Mouse (Mus musculus) erythroblast, adult 5-6 weeks (primary cell): Measurements from ENCODE around the gene Ankrd6. TPM values are rescaled to one million over a fixed set of nuclear protein-coding genes. Genes with fewer than 3 reads are reported as not detected.

Source experiments
- ATAC-seq: replicated peaks from 2 replicates; pipeline ENCODE4 v1.8.0; 2016; ENCODE audit warnings: moderate number of reproducible peaks, mild to moderate bottlenecking, moderate TSS enrichment, inconsistent platforms; ENCODE audit not compliant: poor library complexity, low FRiP score, severe bottlenecking
- total RNA-seq, 2 experiments: library from RNA; stranded (forward) in 1 of 2; stranded (reverse) in 1 of 2; fragments of 150-400 nt in 1 of 2; fragments of 200-764, 138-1000 nt in 1 of 2; gene quantifications; 2 replicates each; pipeline versions ENCODE4 v1.2.3 to v1.2.4; 2015 to 2017; ENCODE audit warnings: low replicate concordance in 2 of 2

Gene Ankrd6
- total RNA-seq, 2 experiments from 2014 or later: 0.77 TPM

GRCm38 (mm10) chr4:32820676-32821075, 130.0 kb downstream of the Ankrd6 start:
- ATAC-seq: no peak

- ATAC-seq: no peak
Measured at GRCm38 (mm10) chr4:32817478-32817877, 133.2 kb downstream of the Ankrd6 start.

GRCm38 (mm10) chr4:32800577-32801170, 150.0 kb downstream of the Ankrd6 start:
- ATAC-seq: 0 out of 2 replicates have a peak, but pooled peaks have one; percentile 32

GRCm38 (mm10) chr4:32799966-32800576, 150.6 kb downstream of the Ankrd6 start, which contains the start of gene Lyrm2:
TSS of gene Lyrm2 (plus strand) at chr4:32800253.
- peak; percentile 97 for ATAC-seq

DNA sequence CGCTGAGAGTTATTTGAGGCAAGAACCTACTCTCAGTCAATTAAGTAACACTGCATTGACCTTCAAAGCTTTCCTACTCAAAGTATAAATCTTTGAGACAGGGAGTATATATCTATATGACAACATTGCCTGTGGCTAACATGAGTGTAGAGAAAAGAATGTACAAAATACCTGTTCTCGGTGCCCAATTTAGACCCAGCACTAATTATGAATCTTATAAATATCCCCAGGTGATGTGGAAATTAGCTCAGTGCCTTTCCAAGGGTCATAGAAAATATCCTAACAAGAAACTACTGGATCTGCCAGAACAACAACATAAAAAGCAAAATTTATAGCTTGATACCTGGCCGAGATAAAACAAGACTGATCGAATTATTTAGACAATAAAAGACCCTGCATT, 151.7 kb downstream of the Ankrd6 start:
- ATAC-seq: no peak

DNA sequence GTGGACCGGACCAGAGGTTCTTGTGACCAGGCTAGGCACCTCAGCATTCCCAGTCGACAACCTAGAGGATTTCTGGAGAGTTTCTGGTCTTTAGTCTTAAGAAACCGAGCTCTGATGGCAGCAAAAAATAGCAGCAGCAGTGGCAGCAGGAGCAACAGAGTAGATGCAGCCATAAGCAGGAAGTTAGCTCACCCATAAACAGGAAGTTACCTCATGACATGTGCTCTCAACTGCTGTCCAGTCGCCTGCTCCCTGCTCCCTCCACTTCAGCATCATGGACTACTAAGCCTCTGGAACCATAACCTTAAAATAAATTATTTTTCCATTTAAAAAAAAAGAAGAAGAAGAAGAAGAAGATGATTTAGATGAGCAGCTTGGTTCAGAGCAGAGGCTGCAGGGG, 161.6 kb downstream of the Ankrd6 start:
- no peak for ATAC-seq

DNA sequence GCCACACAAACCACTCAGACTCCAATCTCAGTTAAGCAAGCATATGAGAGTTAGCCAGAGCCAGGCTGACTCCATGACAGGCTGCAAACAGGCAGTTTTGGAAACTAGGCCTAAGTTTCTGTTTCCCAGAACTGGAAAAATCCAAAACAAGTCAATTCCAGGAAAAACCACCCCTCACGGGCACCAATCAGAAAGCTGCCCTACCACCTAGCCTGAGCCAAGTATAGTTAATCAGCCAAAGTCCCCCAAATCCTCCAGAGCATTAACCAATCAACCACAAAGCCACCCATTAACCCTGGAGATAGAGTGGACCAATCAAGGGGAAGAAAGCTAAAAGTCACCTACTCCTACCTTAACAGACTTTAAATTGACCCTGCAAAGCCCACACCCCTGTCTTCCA, 163.5 kb downstream of the Ankrd6 start:
- no peak for ATAC-seq

DNA sequence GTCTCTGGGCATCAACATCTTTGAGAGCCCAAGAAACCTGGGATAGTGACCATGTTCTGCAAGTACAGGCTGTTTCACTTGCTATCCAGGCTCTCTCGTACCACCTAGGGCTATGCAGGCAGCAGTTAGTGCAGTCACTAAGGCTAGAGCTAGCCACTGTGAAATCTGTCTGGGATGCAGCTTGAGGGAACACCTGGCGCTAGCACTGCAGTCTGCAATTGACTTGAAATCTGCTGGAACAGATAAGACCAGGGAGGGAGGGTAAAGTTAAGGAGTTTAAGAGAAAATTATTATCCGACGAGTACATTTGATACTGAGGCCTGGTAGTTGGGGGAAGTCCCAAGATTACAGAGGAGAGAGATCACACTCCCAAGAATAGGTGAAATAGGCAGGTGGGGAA, 170.6 kb downstream of the Ankrd6 start:
- no peak for ATAC-seq

DNA sequence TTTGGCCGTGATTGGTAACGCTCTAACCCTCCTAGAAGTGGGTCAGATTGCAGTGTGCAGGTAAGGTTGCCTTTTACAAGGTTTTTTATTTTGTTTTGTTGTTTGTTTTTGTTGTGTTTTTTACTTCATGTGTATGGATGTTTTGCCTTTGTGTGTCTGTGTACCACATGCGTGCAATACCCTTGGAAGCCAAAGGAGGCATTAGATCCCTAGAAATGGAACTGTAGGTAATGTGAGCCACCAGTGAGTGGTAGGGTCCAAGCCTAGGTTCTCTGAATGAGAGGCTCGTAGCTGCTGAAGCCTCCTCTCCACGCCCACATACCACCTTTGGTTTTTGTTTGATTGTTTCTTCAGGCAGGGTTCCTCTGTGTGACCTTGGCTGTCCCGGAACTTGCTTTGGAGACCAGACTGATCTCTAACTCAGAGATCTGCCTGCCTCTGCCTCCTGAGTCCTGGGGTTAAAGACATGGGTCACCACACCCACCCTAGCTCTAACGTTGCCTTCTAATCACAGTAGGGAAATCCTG, 180.3 kb downstream of the Ankrd6 start:
- ATAC-seq: no peak

GRCm38 (mm10) chr4:32768046-32768445, 182.6 kb downstream of the Ankrd6 start:
- ATAC-seq: no peak

- ATAC-seq: no peak
Measured at GRCm38 (mm10) chr4:32767471-32767870, 183.2 kb downstream of the Ankrd6 start.

GRCm38 (mm10) chr4:32757430-32757829, 193.2 kb downstream of the Ankrd6 start:
- ATAC-seq: no peak

Other genes starting within 250 kb of the Ankrd6 start
- gene Lyrm2, start 150.6 kb downstream of the Ankrd6 start, total RNA-seq (2015; ENCODE audit: low replicate concordance): 9.0 and 11.1 TPM in 2 replicates
- 6.6 and 8.4 TPM in 2 replicates for gene Lyrm2, start 150.6 kb downstream of the Ankrd6 start, total RNA-seq (2017; ENCODE audit: low replicate concordance)
- gene Rragd, start 32.2 kb upstream of the Ankrd6 start, total RNA-seq (2015; ENCODE audit: low replicate concordance): 3.8 and 7.1 TPM in 2 replicates
- gene Rragd, start 32.2 kb upstream of the Ankrd6 start, total RNA-seq (2017; ENCODE audit: low replicate concordance): 10.0 and 19.5 TPM in 2 replicates
- 18.6 and 23.4 TPM in 2 replicates for gene Ube2j1, start 80.6 kb upstream of the Ankrd6 start, total RNA-seq (2015; ENCODE audit: low replicate concordance)
- gene Ube2j1, start 80.6 kb upstream of the Ankrd6 start, total RNA-seq (2017; ENCODE audit: low replicate concordance): 15.5 and 28.6 TPM in 2 replicates
- gene Gabrr2, start 112.2 kb upstream of the Ankrd6 start, total RNA-seq (2015; ENCODE audit: low replicate concordance): not detected in 2 replicates
- gene Gabrr2, start 112.2 kb upstream of the Ankrd6 start, total RNA-seq (2017; ENCODE audit: low replicate concordance): 1.5 TPM in 1 of 2 replicates, not detected in the other
- not detected in 2 replicates for gene Gabrr1, start 181.7 kb upstream of the Ankrd6 start, total RNA-seq (2015; ENCODE audit: low replicate concordance)
- not detected in 2 replicates for gene Gabrr1, start 181.7 kb upstream of the Ankrd6 start, total RNA-seq (2017; ENCODE audit: low replicate concordance)
- not detected in 2 replicates for gene Pm20d2, start 238.9 kb upstream of the Ankrd6 start, total RNA-seq (2015; ENCODE audit: low replicate concordance)
- 0.28 TPM in 1 of 2 replicates, not detected in the other for gene Pm20d2, start 238.9 kb upstream of the Ankrd6 start, total RNA-seq (2017; ENCODE audit: low replicate concordance)